Mouse (Mus musculus) stomach, postnatal 0 days (tissue): ENCODE results near the gene Cntd1. TPM values are rescaled to one million over a fixed set of nuclear protein-coding genes. Genes with fewer than 3 reads are reported as not detected.

Source experiments
- ATAC-seq: fragments of 200-750 bp; cut with Nextera tagmentation; 2 replicates; pipeline ENCODE4 v1.8.0; 2017; ENCODE audit not compliant: low FRiP score, low TSS enrichment
- DNase-seq: peaks from one replicate; pipeline ENCODE4 v3.0.0-alpha.2; 2016; ENCODE audit warnings: low spot score
- H3K27ac ChIP-seq: fragments of 300-500 bp; sonication (generic); replicated peaks from 2 replicates; pipeline ENCODE4 v1.5.1; 2014; ENCODE audit warnings: mild to moderate bottlenecking, control low read depth
- H3K27me3 ChIP-seq: fragments of 300-500 bp; sonication (generic); 2 replicates; pipeline ENCODE4 v1.6.1; 2014; ENCODE audit warnings: low read length; ENCODE audit not compliant: control insufficient read depth, insufficient read depth
- H3K36me3 ChIP-seq: fragments of 300-500 bp; sonication (generic); 2 replicates; pipeline ENCODE4 v1.6.1; 2014; ENCODE audit warnings: low read length, mixed read lengths; ENCODE audit not compliant: control insufficient read depth, insufficient read depth
- H3K4me1 ChIP-seq: fragments of 300-500 bp; sonication (generic); replicated peaks from 2 replicates; pipeline ENCODE4 v1.6.1; 2014; ENCODE audit warnings: antibody characterized with exemption; ENCODE audit not compliant: control insufficient read depth, insufficient read depth
- H3K4me2 ChIP-seq: fragments of 300-500 bp; sonication (generic); replicated peaks from 2 replicates; pipeline ENCODE4 v1.6.1; 2014; ENCODE audit warnings: low read depth, mild to moderate bottlenecking, control low read depth, moderate library complexity
- H3K4me3 ChIP-seq: fragments of 300-500 bp; sonication (generic); 2 replicates; pipeline ENCODE4 v1.5.1; 2014; ENCODE audit warnings: low read depth, low read length, control low read depth
- H3K9ac ChIP-seq: fragments of 300-500 bp; sonication (generic); 2 replicates; pipeline ENCODE4 v1.6.1; 2014; ENCODE audit warnings: mild to moderate bottlenecking, low read length, control low read depth, mixed read lengths
- H3K9me3 ChIP-seq: fragments of 300-500 bp; sonication (generic); 2 replicates; pipeline ENCODE4 v1.6.1; 2016; ENCODE audit warnings: low read length; ENCODE audit not compliant: control insufficient read depth
- CTCF ChIP-seq: IDR thresholded peaks from 2 replicates; pipeline ENCODE4 v1.5.1; 2016; ENCODE audit warnings: antibody characterized with exemption, low read depth, mild to moderate bottlenecking, moderate library complexity
- EP300 ChIP-seq: optimal IDR thresholded peaks from 2 replicates; pipeline ENCODE3; 2016; ENCODE audit warnings: antibody characterized with exemption
- WGBS: fragments of 180-500 bp; shearing (Covaris S2); extraction: QIAGEN DNeasy Blood & Tissue Kit; methylation state at CpG from one replicate; pipeline ENCODE4 v1.1.7; 2014; 5-methylcytosine and 5-hydroxymethylcytosine counted together
- polyA plus RNA-seq: library from polyadenylated mRNA; unstranded; fragments of >200 nt; fragmentation: Nextera tagmentation; extraction: Ambion mirVana; gene quantifications from 2 replicates; pipeline ENCODE4 v1.2.1, GENCODE M21; 2015

Cntd1 gene
- polyA plus RNA-seq, 1 experiment from 2014 or later, result 0.33 TPM

- Histone ChIP-seq H3K9ac (no peak overlapping the region), H3K4me3 (no peak overlapping the region), H3K4me1 (no peaks in the 10 kb centered on the region), H3K9me3 (no peaks in the 10 kb centered on the region), H3K27me3 (no peaks in the 10 kb centered on the region), H3K36me3 (no peaks in the 10 kb centered on the region), H3K4me2 (no peak overlapping the region), H3K27ac (no peak overlapping the region)
- 22% methylated on average over 5 of the region's 5 CpGs for WGBS
- DNase-seq (no peak), ATAC-seq (peak; percentile 47; the same call in 1 of the 2 replicates)
- no peak for TF ChIP-seq EP300
- no peak for TF ChIP-seq CTCF
Measured at GRCm38 (mm10) chr11:101307744-101308143, 28.9 kb downstream of the Cntd1 start.

GRCm38 (mm10) chr11:101311083-101311482, 32.3 kb downstream of the Cntd1 start:
- H3K9me3 ChIP-seq, result no peaks in the 10 kb centered on the region
- H3K27ac ChIP-seq, result no peak overlapping the region
- H3K27me3 ChIP-seq, result no peaks in the 10 kb centered on the region
- no peak overlapping the region for H3K9ac ChIP-seq
- TF ChIP-seq EP300 (no peak), CTCF (no peak)
- no peaks in the 10 kb centered on the region for H3K4me1 ChIP-seq
- H3K4me3 ChIP-seq, result no peak overlapping the region
- no peaks in the 10 kb centered on the region for H3K36me3 ChIP-seq
- no peak for DNase-seq
- ATAC-seq, result no peak
- 83% methylated on average over 3 of the region's 3 CpGs for WGBS
- H3K4me2 ChIP-seq, result no peak overlapping the region

GRCm38 (mm10) chr11:101312150-101312549, 33.3 kb downstream of the Cntd1 start:
- Histone ChIP-seq H3K27ac (no peak overlapping the region), H3K4me3 (no peak overlapping the region), H3K36me3 (no peaks in the 10 kb centered on the region), H3K9ac (no peak overlapping the region), H3K9me3 (no peaks in the 10 kb centered on the region), H3K4me2 (no peak overlapping the region), H3K4me1 (peaks cover 3% of the 10 kb centered on the region; the same call in 1 of the 2 replicates), H3K27me3 (no peaks in the 10 kb centered on the region)
- no peak for ATAC-seq
- DNase-seq, result no peak
- 36% methylated on average over 3 of the region's 3 CpGs for WGBS
- no peak for TF ChIP-seq CTCF
- TF ChIP-seq EP300, result no peak

- no peak for TF ChIP-seq EP300
- TF ChIP-seq CTCF, result 0 out of 2 replicates have a peak, but pooled peaks have one; percentile 27
- Histone ChIP-seq H3K27ac (no peak overlapping the region), H3K4me3 (no peak overlapping the region), H3K9ac (no peak overlapping the region), H3K4me1 (peaks cover 3% of the 10 kb centered on the region; the same call in 1 of the 2 replicates), H3K27me3 (no peaks in the 10 kb centered on the region), H3K9me3 (no peaks in the 10 kb centered on the region), H3K36me3 (peaks cover 6% of the 10 kb centered on the region; the same call in 1 of the 2 replicates), H3K4me2 (no peak overlapping the region)
- no peak for DNase-seq
- 87% methylated on average over 1 of the region's 1 CpGs for WGBS
- ATAC-seq, result no peak
Measured at GRCm38 (mm10) chr11:101314567-101314966, 35.8 kb downstream of the Cntd1 start.

GRCm38 (mm10) chr11:101315082-101315650, 36.4 kb downstream of the Cntd1 start:
- H3K36me3 ChIP-seq, result peaks cover 10% of the 10 kb centered on the region; the same call in 1 of the 2 replicates
- H3K27me3 ChIP-seq, result no peaks in the 10 kb centered on the region
- H3K9me3 ChIP-seq, result no peaks in the 10 kb centered on the region
- H3K9ac ChIP-seq, result peak overlapping the region; percentile 91
- H3K4me1 ChIP-seq, result peaks cover 3% of the 10 kb centered on the region; the same call in 1 of the 2 replicates
- no peak for ATAC-seq
- H3K4me3 ChIP-seq, result peak overlapping the region; percentile 95
- no peak for DNase-seq
- TF ChIP-seq EP300 (no peak), CTCF (no peak)
- peak overlapping the region; percentile 78 for H3K27ac ChIP-seq
- peak overlapping the region; percentile 88 for H3K4me2 ChIP-seq
- 76% methylated on average over 8 of the region's 8 CpGs for WGBS
